Mouse (Mus musculus) neural tube, embryonic 13.5 days (tissue): ENCODE results near the gene Slc41a3. TPM values are rescaled to one million over a fixed set of nuclear protein-coding genes. Genes with fewer than 3 reads are reported as not detected.
"Not testable (repeated sequence)": the region's sequence is repeated elsewhere in the genome, so short reads cannot be mapped to it uniquely, and the experiment has no call there.

Experiments used
- ATAC-seq: fragments of 200-750 bp; cut with Nextera tagmentation; 2 replicates; pipeline ENCODE4 v1.8.0; 2017; ENCODE audit warnings: low read depth, mild to moderate bottlenecking, moderate TSS enrichment, moderate library complexity
- H3K27ac ChIP-seq: fragments of 300-500 bp; sonication (generic); replicated peaks from 2 replicates; pipeline ENCODE4 v1.5.1; 2015; ENCODE audit warnings: moderate library complexity, mild to moderate bottlenecking, inconsistent platforms
- H3K27me3 ChIP-seq: fragments of 300-500 bp; sonication (generic); 2 replicates; pipeline ENCODE4 v1.6.1; 2015; ENCODE audit warnings: mild to moderate bottlenecking, inconsistent platforms
- H3K36me3 ChIP-seq: fragments of 300-500 bp; sonication (generic); 2 replicates; pipeline ENCODE4 v1.6.1; 2015; ENCODE audit warnings: mild to moderate bottlenecking, inconsistent platforms
- H3K4me1 ChIP-seq: fragments of 300-500 bp; sonication (generic); replicated peaks from 2 replicates; pipeline ENCODE4 v1.6.1; 2015; ENCODE audit warnings: inconsistent platforms
- H3K4me2 ChIP-seq: fragments of 300-500 bp; sonication (generic); 2 replicates; pipeline ENCODE4 v1.6.1; 2015; ENCODE audit warnings: inconsistent platforms, mild to moderate bottlenecking, moderate library complexity
- H3K4me3 ChIP-seq: fragments of 300-500 bp; sonication (generic); 2 replicates; pipeline ENCODE4 v1.5.1; 2015; ENCODE audit warnings: mild to moderate bottlenecking, inconsistent platforms
- H3K9ac ChIP-seq: fragments of 300-500 bp; sonication (generic); 2 replicates; pipeline ENCODE4 v1.6.1; 2015; ENCODE audit warnings: moderate library complexity, mild to moderate bottlenecking, inconsistent platforms
- H3K9me3 ChIP-seq: fragments of 300-500 bp; sonication (generic); 2 replicates; pipeline ENCODE4 v1.6.1; 2016; ENCODE audit warnings: inconsistent platforms
- WGBS: fragments of 180-500 bp; shearing (Covaris S2); methylation state at CpG from one replicate; pipeline ENCODE4 v1.1.7; 2015; 5-methylcytosine and 5-hydroxymethylcytosine counted together
- polyA plus RNA-seq: library from polyadenylated mRNA; unstranded; fragments of >200 nt; fragmentation: Nextera tagmentation; extraction: Ambion mirVana; gene quantifications from 2 replicates; pipeline ENCODE4 v1.2.1, GENCODE M21; 2015

Gene Slc41a3
- polyA plus RNA-seq, 1 experiment from 2014 or later: 5.8 TPM

DNA sequence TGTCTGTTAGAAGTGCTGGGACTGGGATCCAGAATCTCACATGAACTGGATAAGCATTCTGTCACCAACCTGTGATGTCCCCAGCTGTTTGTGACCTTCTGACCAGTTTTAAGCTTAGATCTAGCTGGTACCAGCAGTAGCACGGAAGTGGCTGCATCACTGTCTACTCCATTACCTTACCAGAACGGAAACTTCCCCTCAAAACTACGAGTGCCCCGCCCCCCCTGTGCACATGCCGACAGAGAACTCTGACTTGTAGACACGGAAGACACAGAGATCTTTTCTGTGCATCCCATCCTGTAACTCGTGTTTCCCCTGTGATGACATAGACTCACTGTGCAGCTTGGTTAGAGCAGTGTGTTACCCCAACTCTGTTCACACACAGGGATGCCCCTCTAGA lies 25.9 kb downstream of the Slc41a3 start:
- Histone ChIP-seq H3K27me3 (no peaks in the 10 kb centered on the region), H3K4me3 (no peak overlapping the region), H3K4me1 (no peaks in the 10 kb centered on the region), H3K4me2 (no peak overlapping the region), H3K27ac (no peak overlapping the region), H3K9ac (no peak overlapping the region), H3K36me3 (no peaks in the 10 kb centered on the region), H3K9me3 (no peaks in the 10 kb centered on the region)
- ATAC-seq: no peak
- 92% methylated on average over 7 of the region's 7 CpGs for WGBS

DNA sequence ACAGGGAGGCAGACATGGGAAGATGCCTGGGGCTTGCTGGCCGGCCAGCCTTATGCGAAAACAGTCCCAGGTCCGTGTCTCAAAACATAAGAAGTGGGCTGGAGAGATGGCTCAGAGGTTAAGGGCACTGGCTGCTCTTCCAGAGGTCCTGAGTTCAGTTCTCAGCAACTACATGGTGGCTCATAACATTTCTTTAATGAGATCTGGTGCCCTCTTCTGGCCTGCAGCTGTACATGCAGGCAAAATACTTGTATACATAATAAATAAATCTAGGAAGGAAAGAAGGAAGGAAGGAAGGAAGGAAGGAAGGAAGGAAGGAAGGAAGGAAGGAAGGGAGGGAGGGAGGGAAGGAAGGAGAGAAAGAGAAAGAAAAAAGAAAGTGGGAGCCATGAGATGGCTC lies 28.0 kb downstream of the Slc41a3 start:
- not testable (repeated sequence) for H3K27me3 ChIP-seq, H3K9ac ChIP-seq, H3K4me2 ChIP-seq, H3K36me3 ChIP-seq, H3K9me3 ChIP-seq, H3K27ac ChIP-seq, H3K4me1 ChIP-seq, ATAC-seq, H3K4me3 ChIP-seq
- 77% methylated on average over 3 of the region's 3 CpGs for WGBS

GRCm38 (mm10) chr6:90635081-90635480 lies 30.6 kb downstream of the Slc41a3 start:
- H3K9ac ChIP-seq: no peak overlapping the region
- no peaks in the 10 kb centered on the region for H3K27me3 ChIP-seq
- H3K9me3 ChIP-seq: no peaks in the 10 kb centered on the region
- no peak overlapping the region for H3K4me2 ChIP-seq
- peaks cover 4% of the 10 kb centered on the region; the same call in 1 of the 2 replicates for H3K36me3 ChIP-seq
- no peak for ATAC-seq
- no peak overlapping the region for H3K27ac ChIP-seq
- 37% methylated on average over 4 of the region's 4 CpGs for WGBS
- H3K4me1 ChIP-seq: no peaks in the 10 kb centered on the region
- H3K4me3 ChIP-seq: no peak overlapping the region

- 58% methylated on average over 3 of the region's 3 CpGs for WGBS
- no peaks in the 10 kb centered on the region for H3K4me1 ChIP-seq
- no peak overlapping the region for H3K4me2 ChIP-seq
- no peaks in the 10 kb centered on the region for H3K9me3 ChIP-seq
- no peak overlapping the region for H3K9ac ChIP-seq
- H3K27ac ChIP-seq: no peak overlapping the region
- peaks cover 4% of the 10 kb centered on the region; the same call in 1 of the 2 replicates for H3K36me3 ChIP-seq
- H3K4me3 ChIP-seq: no peak overlapping the region
- H3K27me3 ChIP-seq: no peaks in the 10 kb centered on the region
- ATAC-seq: no peak
Measured at GRCm38 (mm10) chr6:90635611-90636010, 31.1 kb downstream of the Slc41a3 start.

DNA sequence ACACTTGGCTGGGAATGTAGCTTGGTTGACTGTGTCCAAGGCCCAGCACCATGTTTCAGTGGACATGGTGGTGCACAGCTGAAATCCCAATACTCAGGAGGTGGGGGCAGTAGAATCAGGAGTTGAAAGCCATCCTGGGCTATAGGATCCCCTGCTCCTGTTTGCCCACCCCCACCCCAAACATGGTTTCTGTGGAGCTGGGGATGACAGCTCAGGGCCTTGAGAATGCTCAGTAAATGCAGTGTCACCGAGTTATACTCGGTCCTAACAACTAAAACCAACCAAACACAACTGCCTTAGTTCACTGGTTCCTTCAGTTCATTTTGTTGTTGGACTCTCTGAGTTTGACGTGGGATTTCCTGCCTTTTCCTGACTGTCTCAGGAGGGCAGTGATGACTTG lies 38.5 kb downstream of the Slc41a3 start:
- Histone ChIP-seq H3K4me2 (no peak overlapping the region), H3K9ac (no peak overlapping the region), H3K4me3 (no peak overlapping the region), H3K9me3 (no peaks in the 10 kb centered on the region), H3K27me3 (no peaks in the 10 kb centered on the region), H3K27ac (no peak overlapping the region), H3K4me1 (peaks cover 8% of the 10 kb centered on the region; the same call in 1 of the 2 replicates), H3K36me3 (no peaks in the 10 kb centered on the region)
- ATAC-seq: no peak
- WGBS: 85% methylated on average over 3 of the region's 3 CpGs

DNA sequence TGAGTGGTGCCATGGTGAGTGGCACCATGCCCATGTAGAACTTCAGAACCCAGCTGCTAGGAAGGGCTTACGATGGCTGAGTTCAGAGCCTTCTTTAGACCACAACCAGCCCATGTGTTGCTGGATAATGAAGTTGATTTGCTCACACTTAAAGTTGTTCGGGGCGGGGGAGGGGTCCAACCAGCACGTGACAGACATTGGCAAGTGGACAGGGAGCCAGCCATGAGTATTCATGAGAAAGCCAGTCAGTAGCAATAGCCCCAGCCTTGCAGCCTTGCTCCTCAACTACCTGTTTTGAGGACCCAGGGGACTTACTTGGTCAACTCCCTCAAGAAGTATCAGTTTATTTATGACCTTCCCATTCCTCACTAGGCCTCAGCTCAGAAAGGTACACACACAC lies 40.4 kb downstream of the Slc41a3 start:
- peak; percentile 50; the same call in 1 of the 2 replicates for ATAC-seq
- Histone ChIP-seq H3K4me2 (no peak overlapping the region), H3K27ac (no peak overlapping the region), H3K9ac (no peak overlapping the region), H3K36me3 (no peaks in the 10 kb centered on the region), H3K4me3 (no peak overlapping the region), H3K27me3 (no peaks in the 10 kb centered on the region), H3K9me3 (no peaks in the 10 kb centered on the region), H3K4me1 (peaks cover 8% of the 10 kb centered on the region; the same call in 1 of the 2 replicates)
- WGBS: 69% methylated on average over 4 of the region's 4 CpGs

- 93% methylated on average over 6 of the region's 6 CpGs for WGBS
- no peak overlapping the region for H3K4me2 ChIP-seq
- no peak overlapping the region for H3K4me3 ChIP-seq
- no peak for ATAC-seq
- H3K9ac ChIP-seq: no peak overlapping the region
- H3K27me3 ChIP-seq: no peaks in the 10 kb centered on the region
- peaks cover 8% of the 10 kb centered on the region; the same call in 1 of the 2 replicates for H3K4me1 ChIP-seq
- no peak overlapping the region for H3K27ac ChIP-seq
- H3K36me3 ChIP-seq: no peaks in the 10 kb centered on the region
- no peaks in the 10 kb centered on the region for H3K9me3 ChIP-seq
Measured at GRCm38 (mm10) chr6:90648391-90648790, 43.9 kb downstream of the Slc41a3 start.

DNA sequence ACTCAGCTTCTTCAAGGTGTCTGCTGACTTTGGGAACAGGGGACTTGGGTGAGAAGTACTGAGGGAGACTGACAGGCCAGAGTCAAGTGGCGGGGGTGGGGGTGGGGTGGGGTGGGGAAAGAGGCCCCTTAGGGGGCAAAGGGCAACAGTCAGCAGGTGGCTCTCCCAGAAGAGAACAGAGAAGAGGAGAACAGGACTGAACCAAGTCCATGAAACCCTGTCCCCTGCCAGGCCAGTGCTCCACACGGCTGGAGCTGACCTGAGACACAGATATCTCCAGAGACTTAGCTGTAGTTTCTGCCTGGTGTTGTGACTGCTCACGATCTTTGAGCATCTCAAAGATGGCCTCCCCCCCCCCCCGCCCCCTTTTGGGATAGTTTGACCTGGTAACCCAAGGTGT lies 44.8 kb downstream of the Slc41a3 start:
- no peak; the same call in 1 of the 2 replicates for ATAC-seq
- no peaks in the 10 kb centered on the region for H3K27me3 ChIP-seq
- H3K4me1 ChIP-seq: peaks cover 8% of the 10 kb centered on the region; the same call in 1 of the 2 replicates
- H3K4me2 ChIP-seq: no peak overlapping the region
- no peak overlapping the region for H3K27ac ChIP-seq
- no peaks in the 10 kb centered on the region for H3K9me3 ChIP-seq
- no peak overlapping the region for H3K9ac ChIP-seq
- no peaks in the 10 kb centered on the region for H3K36me3 ChIP-seq
- WGBS: 80% methylated on average over 4 of the region's 4 CpGs
- H3K4me3 ChIP-seq: no peak overlapping the region

DNA sequence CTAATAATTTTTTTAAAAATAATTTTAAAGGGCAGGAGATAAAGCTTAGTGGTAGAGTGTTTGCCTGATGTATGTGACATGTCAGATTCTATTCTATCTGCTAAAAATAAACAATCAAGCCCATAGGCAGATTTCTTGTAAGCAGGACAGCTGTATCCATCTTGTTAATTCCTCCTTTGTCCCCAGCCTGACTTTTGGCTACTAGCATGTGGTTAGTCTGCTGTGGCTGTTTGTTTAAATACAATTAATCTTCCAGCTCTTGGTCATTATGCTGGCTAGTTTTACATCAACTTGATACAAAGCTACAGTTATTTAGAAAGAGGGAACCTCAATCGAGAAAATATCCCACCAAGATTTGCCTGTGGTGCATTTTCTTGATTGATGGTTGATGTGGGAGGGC lies 46.1 kb downstream of the Slc41a3 start:
- H3K4me1 ChIP-seq: no peaks in the 10 kb centered on the region
- no peak overlapping the region for H3K4me2 ChIP-seq
- H3K9ac ChIP-seq: no peak overlapping the region
- H3K36me3 ChIP-seq: no peaks in the 10 kb centered on the region
- ATAC-seq: no peak
- no peak overlapping the region for H3K27ac ChIP-seq
- no peaks in the 10 kb centered on the region for H3K9me3 ChIP-seq
- no peak overlapping the region for H3K4me3 ChIP-seq
- WGBS: 31% methylated on average over 1 of the region's 1 CpGs
- H3K27me3 ChIP-seq: no peaks in the 10 kb centered on the region

- no peak for ATAC-seq
- Histone ChIP-seq H3K9me3 (no peaks in the 10 kb centered on the region), H3K9ac (no peak overlapping the region), H3K27me3 (no peaks in the 10 kb centered on the region), H3K27ac (no peak overlapping the region), H3K36me3 (no peaks in the 10 kb centered on the region), H3K4me1 (no peaks in the 10 kb centered on the region), H3K4me3 (no peak overlapping the region), H3K4me2 (no peak overlapping the region)
- WGBS: 69% methylated on average over 2 of the region's 2 CpGs
Measured at GRCm38 (mm10) chr6:90653736-90654135, 49.2 kb downstream of the Slc41a3 start.

DNA sequence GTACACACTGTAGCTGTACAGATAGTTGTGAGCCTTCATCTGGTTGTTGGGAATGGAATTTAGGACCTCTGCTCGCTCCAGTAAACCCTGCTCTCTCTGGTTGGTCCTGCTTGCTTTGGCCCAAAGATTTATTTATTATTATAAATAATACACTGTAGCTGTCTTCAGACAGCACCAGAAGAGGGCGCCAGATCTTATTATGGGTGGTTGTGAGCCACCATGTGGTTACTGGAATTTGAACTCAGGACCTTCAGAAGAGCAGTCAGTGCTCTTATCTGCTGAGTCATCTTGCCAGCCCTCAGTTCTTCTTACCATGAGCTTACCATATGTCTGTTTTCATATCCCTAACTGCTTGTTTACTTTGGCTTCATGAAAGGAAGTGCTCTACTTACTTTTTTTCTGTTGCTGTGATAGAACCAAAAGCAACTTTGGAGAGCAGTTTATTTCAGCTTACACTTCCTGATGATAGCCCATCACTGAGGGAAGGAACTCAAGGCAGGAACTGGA lies 51.9 kb downstream of the Slc41a3 start:
- H3K4me2 ChIP-seq, H3K4me3 ChIP-seq, H3K36me3 ChIP-seq, H3K27ac ChIP-seq, ATAC-seq, H3K9ac ChIP-seq, H3K27me3 ChIP-seq, H3K9me3 ChIP-seq: not testable (repeated sequence)
- H3K4me1 ChIP-seq: peaks cover 23% of the 10 kb centered on the region; the same call in 1 of the 2 replicates
- WGBS: 66% methylated on average over 2 of the region's 2 CpGs

DNA sequence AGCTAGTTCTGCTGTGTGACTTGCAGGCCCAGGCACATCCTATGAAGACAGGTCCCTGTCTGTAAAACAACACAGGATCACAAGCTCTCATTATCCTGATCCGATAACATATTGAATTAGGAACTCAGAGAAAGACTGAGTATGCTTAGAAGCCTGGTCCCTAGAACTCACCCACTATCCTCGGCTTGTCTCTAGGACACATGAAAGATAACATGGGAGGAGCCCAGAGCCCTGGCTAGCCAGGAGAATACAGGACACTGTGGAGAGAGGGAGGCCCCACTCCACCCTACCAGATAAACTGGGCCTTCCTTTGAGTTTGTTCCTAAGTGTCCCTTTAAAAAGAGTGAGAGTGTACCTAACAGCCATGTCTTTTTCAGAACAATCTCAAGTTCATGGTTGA lies 55.4 kb downstream of the Slc41a3 start:
- H3K9ac ChIP-seq: no peak overlapping the region
- no peak for ATAC-seq
- no peak overlapping the region for H3K4me2 ChIP-seq
- peaks cover 35% of the 10 kb centered on the region for H3K36me3 ChIP-seq
- WGBS: 72% methylated on average over 2 of the region's 2 CpGs
- peak overlapping the region; percentile 59; the same call in 1 of the 2 replicates for H3K27ac ChIP-seq
- peaks cover 23% of the 10 kb centered on the region; the same call in 1 of the 2 replicates for H3K4me1 ChIP-seq
- no peaks in the 10 kb centered on the region for H3K27me3 ChIP-seq
- no peaks in the 10 kb centered on the region for H3K9me3 ChIP-seq
- no peak overlapping the region for H3K4me3 ChIP-seq

DNA sequence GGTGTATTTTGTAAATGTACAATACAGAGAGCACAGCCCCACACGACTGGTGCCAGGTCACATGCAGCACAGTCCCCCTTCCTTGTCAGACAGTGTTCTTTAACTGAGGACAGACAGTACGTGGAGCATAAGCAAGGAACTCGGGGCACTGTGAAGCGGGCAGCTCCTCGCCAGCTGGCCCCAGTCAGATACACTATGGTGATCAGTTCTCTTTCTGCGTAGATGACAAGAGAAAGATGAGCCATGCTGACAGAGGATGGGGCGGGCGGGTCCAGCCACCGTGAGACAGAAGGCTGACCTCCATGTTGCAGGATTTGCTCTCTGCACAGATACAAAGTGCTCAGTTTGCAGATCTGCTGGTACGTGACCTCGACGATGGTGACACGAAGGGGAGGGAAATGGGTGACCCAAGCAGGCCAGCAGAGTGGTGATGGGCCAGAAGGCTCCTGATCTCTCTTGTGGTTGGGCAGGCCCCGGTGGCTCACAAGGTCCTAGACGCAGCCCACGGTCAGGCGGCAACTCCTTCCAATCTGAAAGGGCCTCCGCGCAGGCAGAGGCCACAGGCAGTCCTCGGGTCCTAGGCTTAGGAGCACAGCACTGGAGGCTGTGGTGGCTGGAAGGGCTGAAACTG lies 56.0 kb downstream of the Slc41a3 start:
- WGBS: 88% methylated on average over 20 of the region's 20 CpGs
- Histone ChIP-seq H3K4me3 (no peak overlapping the region), H3K36me3 (peaks cover 41% of the 10 kb centered on the region), H3K27ac (0 out of 2 replicates have a peak overlapping the region, but pooled peaks have one; percentile 18), H3K27me3 (no peaks in the 10 kb centered on the region), H3K9me3 (no peaks in the 10 kb centered on the region), H3K9ac (no peak overlapping the region), H3K4me2 (no peak overlapping the region), H3K4me1 (peaks cover 23% of the 10 kb centered on the region; the same call in 1 of the 2 replicates)
- 0 out of 2 replicates have a peak, but pooled peaks have one; percentile 11 for ATAC-seq
